Mouse (Mus musculus) c-Kit-positive CD71-positive TER-119-positive erythroid progenitor cells, embryonic 14.5 days (primary cell): ENCODE results near the gene Suox.
"Not testable (repeated sequence)": the region's sequence is repeated elsewhere in the genome, so short reads cannot be mapped to it uniquely, and the experiment has no call there.

Experiments used
- DNase-seq: peaks from one replicate; pipeline ENCODE4 v3.0.0-alpha.2; 2013; ENCODE audit warnings: low spot score

The Suox gene

DNA sequence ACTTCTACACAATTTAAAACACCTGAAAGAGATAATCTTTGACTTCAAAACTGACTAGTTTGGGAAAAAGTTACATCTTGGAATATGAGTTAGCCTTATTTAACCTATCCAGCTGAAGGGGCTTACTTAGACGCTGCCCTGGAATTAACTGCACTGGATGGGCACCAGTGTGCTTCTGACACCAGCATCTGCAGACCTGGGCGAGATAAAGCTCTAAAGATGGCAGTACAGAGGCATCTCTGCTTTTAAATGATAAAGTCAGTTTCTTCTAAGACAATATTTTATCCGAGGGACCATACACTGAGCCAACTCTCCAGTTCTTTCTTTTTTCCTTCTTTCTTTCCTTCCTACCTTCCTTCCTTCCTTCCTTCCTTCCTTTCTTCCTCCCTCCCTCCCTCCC is 9.1 kb downstream of the Suox start:
- DNase-seq: peak; percentile 66

DNA sequence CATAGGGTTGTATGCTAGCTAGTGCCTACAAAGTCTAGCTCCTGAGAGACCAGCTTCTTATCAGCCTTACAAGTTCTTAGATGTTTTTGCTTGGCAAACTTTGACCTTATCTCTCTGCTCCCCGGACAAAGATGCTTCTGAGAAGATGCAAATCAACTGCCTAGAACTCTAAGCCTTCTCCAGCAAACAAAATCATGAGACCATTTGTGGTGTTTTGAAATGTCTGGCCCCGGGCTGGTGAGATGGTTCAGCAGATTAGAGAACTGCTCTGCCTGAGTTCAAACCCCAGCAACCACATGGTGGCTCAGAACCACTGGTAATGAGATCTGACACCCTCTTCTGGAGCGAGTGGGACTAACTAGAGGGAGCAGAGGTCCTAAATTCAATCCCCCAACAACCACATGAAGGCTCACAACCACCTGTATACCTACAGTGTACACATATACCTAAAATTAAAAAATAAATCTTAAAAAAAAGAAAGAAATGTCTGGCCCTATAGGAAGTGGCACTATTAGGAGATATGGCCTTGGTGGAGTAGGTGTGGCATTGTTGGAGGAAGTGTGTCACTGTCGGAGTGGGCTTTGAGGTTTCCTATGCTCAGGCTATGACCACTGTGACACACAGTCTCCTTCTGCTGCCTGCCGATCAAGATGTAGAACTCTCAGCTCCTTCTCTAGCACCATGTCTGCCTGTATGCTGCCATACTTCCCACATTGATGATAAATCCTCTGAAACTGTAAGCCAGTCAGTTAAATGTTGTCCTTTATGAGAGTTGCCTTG is 10.2 kb downstream of the Suox start:
- no peak for DNase-seq

DNA sequence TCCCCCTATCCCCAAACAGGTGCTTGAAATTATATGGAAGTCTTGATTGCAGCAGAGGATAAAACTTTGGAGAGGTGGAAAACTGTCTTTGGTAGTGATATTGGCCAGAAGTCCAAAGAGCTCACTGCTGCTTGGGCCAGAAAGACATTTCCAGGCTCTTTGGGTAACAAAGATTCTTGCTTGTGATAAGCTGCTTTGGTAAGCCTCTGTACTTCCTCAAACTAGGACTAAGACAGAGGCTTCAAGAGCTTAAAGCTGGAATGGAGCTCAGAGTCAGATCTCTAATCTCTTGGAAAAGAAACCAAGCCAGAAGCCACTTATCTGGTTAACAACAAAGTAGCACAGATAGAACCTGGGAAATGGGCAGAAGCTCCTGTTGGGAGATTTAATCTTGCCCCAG is 11.4 kb downstream of the Suox start:
- DNase-seq: no peak

DNA sequence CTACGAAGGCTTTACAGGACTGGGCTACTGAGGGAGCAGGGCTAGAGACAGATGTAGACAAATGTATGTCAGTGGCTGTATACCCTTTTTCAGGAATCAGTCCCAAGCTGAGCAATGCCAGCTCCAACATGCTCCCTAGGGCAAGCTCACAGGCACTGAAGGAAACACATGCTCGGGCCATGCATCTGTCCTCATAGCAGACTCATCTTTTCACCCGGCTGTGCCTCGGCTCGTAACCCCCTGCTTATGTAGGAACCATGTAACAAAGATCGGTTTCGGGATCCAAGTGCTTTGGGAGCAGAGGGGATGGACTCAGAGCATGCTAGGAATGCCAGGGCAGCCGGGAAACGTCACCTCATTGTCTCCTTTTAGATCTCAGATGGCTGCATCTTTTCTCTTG is 14.4 kb downstream of the Suox start:
- no peak for DNase-seq

DNA sequence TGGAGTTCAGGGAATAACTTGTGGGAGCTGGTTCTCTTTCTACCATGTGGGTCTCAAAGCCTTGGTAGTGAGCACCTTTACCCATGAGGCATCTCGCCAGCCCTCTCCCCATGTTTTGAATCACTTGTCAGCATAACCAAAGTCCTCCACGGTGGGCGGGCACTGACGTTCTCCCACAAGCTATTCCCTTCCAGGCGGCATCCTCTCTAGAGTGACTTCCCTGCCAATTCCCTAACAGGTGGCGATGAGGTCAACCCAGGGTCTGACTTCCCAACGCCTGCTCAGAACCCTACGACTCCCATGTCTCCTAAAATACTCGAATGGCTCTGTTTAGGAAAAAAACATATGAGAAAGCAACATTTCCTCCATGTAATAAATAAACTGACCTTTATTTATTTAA is 16.0 kb downstream of the Suox start:
- no peak for DNase-seq

DNA sequence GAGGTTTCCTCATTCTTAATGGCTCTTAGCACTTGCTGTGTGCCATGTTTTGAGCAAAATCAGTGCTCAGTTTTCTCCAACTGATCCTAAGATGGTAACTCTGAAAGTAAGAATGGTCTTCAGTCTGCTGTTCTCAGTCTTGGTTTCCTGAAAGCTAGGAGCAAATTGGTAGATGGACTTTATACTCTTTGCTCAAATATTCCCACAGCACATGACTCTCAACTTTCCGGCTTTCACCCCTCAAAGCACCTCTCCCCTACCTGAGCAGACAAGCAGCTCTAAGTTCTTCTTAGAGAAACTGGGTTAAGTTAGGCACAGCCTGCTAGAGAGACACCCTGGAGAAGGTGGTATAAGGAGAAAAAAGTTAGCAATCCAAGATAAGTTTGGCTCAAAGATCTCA is 17.1 kb downstream of the Suox start:
- DNase-seq: no peak

DNA sequence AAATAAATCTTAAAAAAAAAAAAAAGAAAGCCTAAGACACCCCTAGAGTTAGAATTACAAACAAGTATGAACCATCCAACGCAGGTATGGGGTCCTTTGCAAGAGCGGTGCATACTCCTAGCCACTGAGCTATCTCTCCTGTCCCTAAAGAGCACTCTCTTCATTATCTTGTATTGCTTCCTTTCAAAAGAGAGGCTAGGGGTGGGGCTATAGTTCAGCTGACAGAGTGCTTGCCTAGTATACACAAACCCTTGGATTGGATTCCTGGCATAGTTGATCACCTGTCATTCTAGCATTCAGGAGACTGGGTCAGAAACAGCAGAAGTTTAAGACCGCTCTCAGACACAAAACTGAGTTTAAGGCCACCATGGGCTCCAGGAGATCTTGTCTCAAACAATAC is 18.6 kb downstream of the Suox start:
- DNase-seq: no peak

DNA sequence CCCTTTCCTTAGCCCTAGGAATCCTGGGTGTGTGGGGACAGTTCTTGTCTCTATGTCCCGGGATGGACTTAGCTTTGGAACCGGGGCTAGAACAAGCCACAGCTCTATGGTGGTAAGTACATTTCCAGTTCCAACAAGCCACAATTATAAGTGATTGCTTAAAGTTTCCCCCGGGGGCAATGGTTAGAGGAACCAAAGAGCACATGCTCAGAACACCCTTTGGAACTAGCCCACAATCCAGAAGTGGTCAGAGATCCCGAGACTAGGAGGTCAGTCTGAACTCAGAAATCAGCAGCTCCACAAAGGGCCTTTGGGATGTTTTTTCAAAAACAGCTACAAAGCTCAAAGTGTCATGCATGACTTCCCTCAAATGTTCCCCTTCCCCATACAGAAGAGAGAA is 20.0 kb downstream of the Suox start:
- DNase-seq: no peak

DNA sequence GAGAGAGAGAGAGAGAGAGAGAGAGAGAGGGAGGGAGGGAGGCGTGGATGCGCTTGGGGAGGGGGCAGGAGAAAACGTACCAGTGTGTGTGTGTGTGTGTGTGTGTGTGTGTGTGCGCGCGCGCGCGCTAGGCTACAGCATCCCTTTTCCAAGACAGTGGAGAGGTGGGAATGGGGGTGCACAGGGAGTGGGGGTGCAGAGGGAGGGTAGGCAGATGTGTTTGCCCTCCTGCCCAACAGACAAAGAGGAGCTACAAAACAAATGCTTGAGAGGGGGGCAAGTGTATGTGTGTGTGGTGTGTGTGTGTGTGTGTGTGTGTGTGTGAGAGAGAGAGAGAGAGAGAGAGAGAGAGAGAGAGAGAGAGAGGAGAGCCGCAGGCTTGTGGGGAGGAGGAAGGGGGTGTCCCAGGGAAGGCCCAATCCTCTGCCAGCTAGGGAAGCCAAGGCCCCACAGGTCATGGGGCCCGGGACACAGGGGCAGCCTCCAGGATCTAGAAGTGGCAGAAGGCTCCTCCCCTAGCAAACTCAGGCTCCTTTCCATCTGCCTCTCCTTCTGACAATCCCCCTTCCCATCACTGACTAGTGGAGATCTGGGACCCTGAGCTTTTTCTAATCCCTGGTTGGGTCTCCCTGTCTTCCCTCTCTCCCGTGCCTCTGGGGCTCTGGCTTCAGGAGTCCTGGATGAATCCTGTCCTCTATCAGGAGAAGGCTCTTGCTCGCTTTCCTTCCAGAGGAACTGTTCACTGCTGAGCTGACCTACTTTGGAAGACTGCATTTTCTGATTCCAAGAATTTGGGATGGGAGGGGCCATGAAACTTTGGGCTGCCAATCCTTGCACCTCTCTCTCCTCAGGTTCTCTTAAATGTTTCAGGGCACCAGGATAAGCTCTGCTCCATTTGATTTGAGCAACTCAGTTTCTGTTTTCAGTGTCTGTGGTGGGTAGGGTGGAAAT is 27.5 kb downstream of the Suox start:
- DNase-seq: no peak

DNA sequence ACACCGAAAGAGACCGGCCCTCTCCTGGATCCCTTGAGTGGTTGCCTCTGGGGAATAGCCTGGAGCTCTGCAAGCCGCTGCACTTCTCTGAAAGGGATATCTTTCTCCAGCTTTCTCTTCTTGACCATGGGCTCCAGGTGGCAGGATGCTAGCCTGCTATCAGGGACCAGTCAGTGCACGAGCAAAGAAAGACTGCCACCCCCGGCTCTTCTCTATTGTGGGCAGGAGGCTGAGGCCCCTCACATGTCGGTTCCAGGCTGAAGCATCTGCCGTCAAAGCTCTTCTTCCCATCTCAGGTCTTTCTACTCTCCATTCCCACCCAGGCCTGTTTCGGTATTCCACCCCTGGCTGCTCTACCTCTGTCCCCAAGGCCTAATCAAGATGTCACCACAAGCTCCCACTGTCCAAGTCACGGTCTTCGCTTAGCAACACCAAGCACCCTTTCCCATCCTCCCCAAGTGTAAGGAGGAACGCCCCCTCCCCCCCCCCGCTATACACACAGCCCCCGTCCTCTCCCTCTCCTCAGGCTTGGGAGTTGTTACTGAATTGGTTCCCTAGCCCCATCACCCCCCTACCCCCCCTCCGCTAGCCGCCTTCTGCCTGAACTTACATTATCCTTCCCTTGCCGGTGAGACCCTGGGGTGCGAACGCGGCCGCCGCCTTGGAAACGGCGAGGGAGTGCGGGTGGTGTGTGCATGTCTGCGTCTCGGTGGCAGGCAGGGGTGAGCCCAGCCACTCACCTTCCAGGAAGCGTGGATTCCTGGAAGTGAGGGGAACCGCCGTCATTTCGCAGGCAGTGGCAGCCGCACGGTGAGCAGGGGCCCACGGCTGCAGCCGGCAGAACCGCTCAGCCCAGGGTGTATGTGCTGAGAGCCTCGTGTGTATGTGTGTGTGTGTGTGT is 28.5 kb downstream of the Suox start, which contains the start of gene Ikzf4:
TSS of gene Ikzf4 (minus strand) at position 881 of the 901 bp plus-strand sequence.
- no peak for DNase-seq

DNA sequence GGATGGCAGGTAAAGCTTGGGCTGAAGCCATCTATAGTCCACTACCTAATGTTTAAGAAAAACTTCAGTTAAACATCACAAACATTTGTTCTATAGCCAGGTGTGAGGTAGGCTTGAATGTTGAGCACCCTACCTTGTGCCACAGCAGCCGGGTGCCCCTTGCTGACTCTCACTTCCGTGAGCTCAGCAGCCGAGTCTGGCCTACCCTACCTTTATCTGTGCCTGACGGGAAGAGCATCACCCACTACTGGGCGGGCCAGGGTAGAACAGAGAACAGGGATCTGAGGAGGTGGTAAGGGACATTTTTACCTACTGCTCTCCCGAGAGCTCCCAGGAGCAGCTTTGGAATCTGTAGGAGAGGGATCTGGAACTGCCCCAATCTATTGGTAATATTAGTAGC is 31.1 kb downstream of the Suox start:
- DNase-seq: no peak

DNA sequence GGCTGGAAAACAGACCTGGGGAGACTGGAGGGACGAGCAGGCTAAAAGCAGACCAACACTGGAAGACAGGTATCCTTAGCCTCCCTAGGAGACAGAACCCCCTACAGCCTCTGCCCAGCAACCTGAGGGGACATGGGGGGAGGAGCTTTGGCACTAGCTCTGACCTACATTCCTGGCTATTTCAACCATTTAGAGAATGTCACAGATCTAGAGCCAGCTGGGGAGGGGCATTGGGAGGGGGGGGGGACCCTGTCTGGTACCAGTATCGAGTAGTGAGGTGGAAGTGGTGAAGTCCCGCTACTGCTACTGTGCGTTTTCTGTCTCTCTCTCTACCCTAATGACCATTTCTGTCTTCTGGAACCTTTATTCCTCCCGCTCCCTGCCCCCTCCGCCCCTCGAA is 32.0 kb downstream of the Suox start:
- DNase-seq: no peak

DNA sequence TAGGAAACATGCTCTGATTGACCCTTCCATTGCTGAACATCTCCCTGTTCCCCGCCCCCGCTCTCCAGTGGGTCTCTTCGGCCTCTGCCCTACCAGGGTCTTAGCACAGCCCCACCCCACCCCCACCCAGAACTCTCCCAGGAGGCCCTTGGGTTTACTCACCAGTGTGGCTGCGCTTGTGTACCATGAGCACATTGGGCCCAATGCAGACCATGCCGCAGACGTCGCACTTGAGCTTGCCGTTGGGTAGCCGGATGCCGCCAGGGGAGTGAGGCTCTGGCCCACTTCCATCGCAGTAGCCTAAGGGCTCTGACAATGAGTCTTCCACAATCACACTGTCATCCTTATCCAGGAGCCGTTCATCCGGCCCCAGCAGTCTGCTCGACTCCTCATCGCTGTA is 33.0 kb downstream of the Suox start:
- no peak for DNase-seq

DNA sequence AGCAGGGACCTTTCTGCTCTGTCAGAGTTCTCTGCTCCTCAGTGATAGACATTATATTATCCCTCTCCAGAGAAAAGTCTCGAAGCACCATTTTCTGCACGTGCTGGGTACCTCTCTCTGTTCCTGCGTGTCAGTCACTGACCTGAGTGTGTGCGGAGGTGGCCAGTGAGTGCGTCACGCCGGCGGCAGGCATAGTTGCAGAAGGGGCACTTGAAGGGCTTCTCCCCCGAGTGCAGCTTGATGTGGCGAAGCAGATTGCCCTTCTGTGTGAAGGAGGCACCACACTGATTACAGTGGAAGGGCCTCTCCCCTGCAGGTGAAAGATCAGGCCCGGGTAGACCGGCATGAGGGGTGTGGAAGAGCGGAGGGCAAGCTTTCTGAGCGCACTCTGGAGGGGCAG is 33.9 kb downstream of the Suox start:
- no peak for DNase-seq

DNA sequence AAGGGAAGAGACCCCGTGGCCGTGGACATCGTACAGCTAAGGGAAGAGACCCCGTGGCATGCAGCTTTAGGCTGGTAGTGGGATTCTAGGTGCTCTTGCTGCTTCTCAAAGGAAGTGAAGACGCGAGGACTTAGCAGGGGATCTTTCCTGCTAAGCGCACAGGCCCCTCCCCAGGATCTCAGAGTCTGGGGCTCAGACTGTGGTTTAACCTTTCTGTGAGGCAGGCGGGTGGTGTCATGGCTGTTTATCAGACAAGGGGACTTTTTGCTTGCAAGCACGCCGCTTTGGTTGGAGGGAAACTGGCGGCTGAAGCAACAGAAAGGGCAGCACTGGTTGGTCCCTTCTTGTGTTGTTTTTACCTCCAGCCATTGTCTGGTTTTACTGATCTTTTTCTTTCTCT is 36.9 kb downstream of the Suox start:
- DNase-seq: no peak

DNA sequence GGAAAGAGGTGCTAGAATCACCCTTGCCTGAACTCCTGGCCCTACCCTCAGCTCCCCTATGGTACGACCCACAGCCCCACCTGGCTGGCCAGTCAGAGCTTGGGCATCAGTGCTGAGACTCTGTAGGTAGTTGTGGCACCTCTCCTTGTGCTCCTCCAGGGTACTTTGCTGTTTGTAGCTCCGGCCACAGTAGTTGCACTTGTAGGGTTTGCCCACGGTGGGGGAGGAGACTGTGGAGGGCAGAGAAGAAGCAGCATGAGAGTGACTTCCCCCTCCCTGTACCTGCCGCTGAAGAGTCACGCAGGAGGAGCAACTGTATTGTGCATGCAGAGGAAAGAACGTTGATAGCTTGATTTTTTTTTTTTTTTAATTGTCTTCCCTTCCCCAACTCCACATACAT is 37.3 kb downstream of the Suox start:
- no peak for DNase-seq

DNA sequence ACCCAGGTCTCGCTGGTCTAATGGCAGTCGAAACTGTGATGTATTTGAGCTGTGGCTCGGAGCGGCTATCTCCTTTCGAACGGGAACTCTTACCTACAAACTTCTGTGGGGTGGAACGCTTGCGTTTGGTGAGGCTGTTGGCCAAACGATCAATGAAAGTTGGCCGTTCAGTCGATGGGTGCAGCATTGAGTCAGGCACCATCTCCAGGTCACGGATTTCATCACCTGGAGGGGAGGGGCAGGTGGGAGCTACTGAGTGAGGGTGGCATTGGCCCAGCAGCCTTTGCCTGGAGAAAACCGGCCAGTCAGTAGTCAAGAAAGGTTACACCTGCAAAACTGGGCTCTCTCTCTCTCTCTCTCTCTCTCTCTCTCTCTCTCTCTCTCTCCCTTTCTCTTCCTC is 38.2 kb downstream of the Suox start:
- DNase-seq: no peak

DNA sequence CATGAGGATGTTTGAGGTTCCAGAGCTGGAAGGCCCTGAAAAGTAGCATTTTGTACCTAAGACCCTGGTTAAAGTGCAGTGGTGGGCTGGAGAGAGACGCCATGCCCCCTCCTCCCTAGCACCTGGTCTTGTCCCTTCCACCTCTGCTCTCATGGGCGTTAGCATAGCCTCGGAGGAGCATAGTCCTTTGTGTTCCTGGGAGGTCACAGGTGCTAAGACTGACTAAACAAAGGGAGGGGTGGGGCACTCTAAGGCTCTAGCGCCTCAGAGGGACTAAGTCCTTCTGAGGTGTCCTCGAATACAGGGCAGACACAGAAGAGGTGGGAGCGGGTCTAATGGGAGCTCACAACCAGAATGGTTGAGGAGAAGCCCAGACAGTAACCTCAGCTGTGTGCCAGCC is 42.3 kb downstream of the Suox start:
- no peak for DNase-seq

DNA sequence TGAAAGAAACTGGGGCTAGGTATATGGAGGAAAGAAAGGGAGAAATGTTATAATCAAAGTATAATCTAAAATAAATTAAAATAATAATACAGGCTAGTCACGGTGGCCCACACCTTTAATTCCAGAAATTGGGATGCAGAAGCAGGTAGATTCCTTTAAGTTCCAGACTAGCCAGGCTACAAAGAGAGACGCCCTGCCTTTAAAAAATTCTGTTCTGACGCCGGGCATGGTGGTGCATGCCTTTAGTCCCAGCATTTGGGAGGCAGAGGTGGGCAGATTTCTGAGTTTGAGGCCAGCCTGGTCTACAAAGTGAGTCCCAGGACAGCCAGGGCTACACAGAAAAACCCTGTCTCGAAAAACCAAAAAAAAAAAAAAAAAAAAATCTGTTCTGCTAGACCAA is 43.6 kb downstream of the Suox start:
- DNase-seq: not testable (repeated sequence)

DNA sequence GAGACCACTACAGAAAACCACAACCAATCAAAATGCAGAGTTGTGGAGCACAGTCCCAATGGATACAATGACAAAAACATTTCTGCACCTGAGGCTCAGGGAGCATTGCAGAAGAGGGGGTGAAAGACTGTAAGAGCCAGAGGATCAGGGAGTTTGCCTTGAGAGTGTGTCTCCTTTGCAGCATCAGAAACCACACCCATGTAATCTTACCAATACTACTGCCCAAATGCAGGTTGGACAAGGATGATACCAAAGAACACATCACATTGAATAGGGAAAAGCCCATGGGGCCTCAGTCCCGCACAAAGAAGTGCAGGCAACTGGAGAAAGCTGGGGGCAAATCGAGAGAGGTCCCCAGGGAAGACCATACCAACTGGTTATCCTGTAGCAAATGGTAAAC is 44.1 kb downstream of the Suox start:
- DNase-seq: peak; percentile 62

DNA sequence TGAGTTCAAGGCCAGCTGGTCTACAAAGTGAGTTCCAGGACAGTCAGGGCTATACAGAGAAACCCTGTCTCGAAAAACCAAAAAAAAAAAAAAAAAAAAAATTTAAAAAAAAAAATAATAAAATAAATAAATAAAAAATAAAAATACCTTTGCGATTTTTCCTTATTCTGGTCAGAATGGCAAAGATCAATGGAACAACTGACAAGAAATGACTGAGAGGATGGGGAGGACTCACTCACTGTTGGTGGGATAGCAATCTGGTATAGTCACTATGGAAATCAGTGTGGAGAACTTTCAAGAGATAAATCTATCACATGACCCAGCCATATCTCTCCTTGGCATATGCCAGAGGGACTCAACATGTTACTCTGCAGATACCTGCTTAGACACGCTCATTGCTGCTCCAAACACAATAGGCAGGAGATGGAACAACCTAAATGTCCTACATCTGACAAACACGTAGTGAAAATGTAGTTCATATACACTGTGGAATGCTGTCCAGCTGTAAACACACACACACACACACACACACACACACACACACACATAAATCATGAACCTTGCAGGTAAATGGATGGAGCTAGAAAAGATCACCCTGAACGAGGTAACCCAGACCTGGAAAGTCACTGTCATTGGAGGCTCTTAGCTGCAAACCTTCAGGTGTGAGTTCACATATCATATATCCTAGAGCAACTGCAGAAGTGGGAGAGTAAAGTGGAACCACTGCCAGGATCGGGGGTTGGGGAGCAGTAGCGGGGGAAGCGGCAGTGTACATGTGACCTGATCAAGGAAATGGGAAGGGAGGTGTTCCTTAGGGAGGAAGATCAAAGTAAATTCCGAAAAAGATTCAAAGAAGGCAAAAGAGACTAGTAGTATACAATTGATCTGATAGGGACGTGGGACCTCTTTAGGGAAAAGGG is 46.2 kb downstream of the Suox start:
- peak; percentile 60 for DNase-seq
